Mouse (Mus musculus) stomach, postnatal 0 days (tissue): ENCODE data around the gene Sez6l2. TPM values are rescaled to one million over a fixed set of nuclear protein-coding genes. Genes with fewer than 3 reads are reported as not detected.

Experiments
- ATAC-seq: fragments of 200-750 bp; cut with Nextera tagmentation; 2 replicates; pipeline ENCODE4 v1.8.0; 2017; ENCODE audit not compliant: low FRiP score, low TSS enrichment
- DNase-seq: peaks from one replicate; pipeline ENCODE4 v3.0.0-alpha.2; 2016; ENCODE audit warnings: low spot score
- H3K27ac ChIP-seq: fragments of 300-500 bp; sonication (generic); replicated peaks from 2 replicates; pipeline ENCODE4 v1.5.1; 2014; ENCODE audit warnings: mild to moderate bottlenecking, control low read depth
- H3K27me3 ChIP-seq: fragments of 300-500 bp; sonication (generic); 2 replicates; pipeline ENCODE4 v1.6.1; 2014; ENCODE audit warnings: low read length; ENCODE audit not compliant: control insufficient read depth, insufficient read depth
- H3K36me3 ChIP-seq: fragments of 300-500 bp; sonication (generic); 2 replicates; pipeline ENCODE4 v1.6.1; 2014; ENCODE audit warnings: low read length, mixed read lengths; ENCODE audit not compliant: control insufficient read depth, insufficient read depth
- H3K4me1 ChIP-seq: fragments of 300-500 bp; sonication (generic); replicated peaks from 2 replicates; pipeline ENCODE4 v1.6.1; 2014; ENCODE audit warnings: antibody characterized with exemption; ENCODE audit not compliant: control insufficient read depth, insufficient read depth
- H3K4me2 ChIP-seq: fragments of 300-500 bp; sonication (generic); replicated peaks from 2 replicates; pipeline ENCODE4 v1.6.1; 2014; ENCODE audit warnings: low read depth, mild to moderate bottlenecking, control low read depth, moderate library complexity
- H3K4me3 ChIP-seq: fragments of 300-500 bp; sonication (generic); 2 replicates; pipeline ENCODE4 v1.5.1; 2014; ENCODE audit warnings: low read depth, low read length, control low read depth
- H3K9ac ChIP-seq: fragments of 300-500 bp; sonication (generic); 2 replicates; pipeline ENCODE4 v1.6.1; 2014; ENCODE audit warnings: mild to moderate bottlenecking, low read length, control low read depth, mixed read lengths
- H3K9me3 ChIP-seq: fragments of 300-500 bp; sonication (generic); 2 replicates; pipeline ENCODE4 v1.6.1; 2016; ENCODE audit warnings: low read length; ENCODE audit not compliant: control insufficient read depth
- CTCF ChIP-seq: IDR thresholded peaks from 2 replicates; pipeline ENCODE4 v1.5.1; 2016; ENCODE audit warnings: antibody characterized with exemption, low read depth, mild to moderate bottlenecking, moderate library complexity
- EP300 ChIP-seq: optimal IDR thresholded peaks from 2 replicates; pipeline ENCODE3; 2016; ENCODE audit warnings: antibody characterized with exemption
- WGBS: fragments of 180-500 bp; shearing (Covaris S2); extraction: QIAGEN DNeasy Blood & Tissue Kit; methylation state at CpG from one replicate; pipeline ENCODE4 v1.1.7; 2014; 5-methylcytosine and 5-hydroxymethylcytosine counted together
- polyA plus RNA-seq: library from polyadenylated mRNA; unstranded; fragments of >200 nt; fragmentation: Nextera tagmentation; extraction: Ambion mirVana; gene quantifications from 2 replicates; pipeline ENCODE4 v1.2.1, GENCODE M21; 2015

Gene Sez6l2
- polyA plus RNA-seq, 1 experiment from 2014 or later: 1.5 TPM

- Histone ChIP-seq H3K4me3 (peak within 1 kb of the TSS; percentile 66), H3K4me1 (peaks cover 4% of the 10 kb centered on the region; the same call in 1 of the 2 replicates), H3K9ac (peak within 1 kb of the TSS; percentile 74), H3K27me3 (no peaks in the 10 kb centered on the region), H3K27ac (peak within 1 kb of the TSS; percentile 96), H3K4me2 (peak within 1 kb of the TSS; percentile 94), H3K36me3 (no peaks in the 10 kb centered on the region), H3K9me3 (no peaks in the 10 kb centered on the region)
- DNase-seq (no peak), ATAC-seq (no peak)
- TF ChIP-seq CTCF (no peak), EP300 (no peak)
Observed at GRCm38 (mm10) chr7:127016481-127016485, 65.9 kb downstream of the Sez6l2 start, which contains the start of gene Pagr1b. TSS of gene Pagr1b (minus strand) at chr7:127016484.

- Histone ChIP-seq H3K9ac (peak overlapping the region; percentile 74), H3K9me3 (no peaks in the 10 kb centered on the region), H3K4me2 (peak overlapping the region; percentile 94), H3K36me3 (no peaks in the 10 kb centered on the region), H3K27me3 (no peaks in the 10 kb centered on the region), H3K4me1 (peaks cover 4% of the 10 kb centered on the region; the same call in 1 of the 2 replicates), H3K4me3 (peak overlapping the region; percentile 66), H3K27ac (peak overlapping the region; percentile 96)
- ATAC-seq (peak; percentile 25), DNase-seq (peak; percentile 69)
- WGBS: 1% methylated on average over 22 of the region's 22 CpGs
- no peak for TF ChIP-seq CTCF
- TF ChIP-seq EP300: no peak
Observed at GRCm38 (mm10) chr7:127016486-127016938, 66.1 kb downstream of the Sez6l2 start.

GRCm38 (mm10) chr7:127016971-127017949 is 66.9 kb downstream of the Sez6l2 start, which contains the start of gene Pagr1a:
TSS of gene Pagr1a (minus strand) at chr7:127017352.
- no peaks in the 10 kb centered on the region for H3K27me3 ChIP-seq
- H3K4me3 ChIP-seq: peak within 1 kb of the TSS; percentile 66
- peak; percentile 97 for DNase-seq
- H3K4me1 ChIP-seq: peaks cover 4% of the 10 kb centered on the region; the same call in 1 of the 2 replicates
- peak; percentile 87 for ATAC-seq
- no peaks in the 10 kb centered on the region for H3K9me3 ChIP-seq
- H3K4me2 ChIP-seq: peak within 1 kb of the TSS; percentile 94
- H3K27ac ChIP-seq: peak within 1 kb of the TSS; percentile 96
- 2% methylated on average over 39 of the region's 39 CpGs for WGBS
- no peaks in the 10 kb centered on the region for H3K36me3 ChIP-seq
- H3K9ac ChIP-seq: peak within 1 kb of the TSS; percentile 74
- TF ChIP-seq EP300: no peak
- peak; percentile 89 for TF ChIP-seq CTCF

GRCm38 (mm10) chr7:127017950-127018345 is 67.6 kb downstream of the Sez6l2 start:
- H3K27me3 ChIP-seq: no peaks in the 10 kb centered on the region
- H3K27ac ChIP-seq: peak overlapping the region; percentile 53
- DNase-seq (no peak), ATAC-seq (no peak)
- no peak overlapping the region for H3K4me3 ChIP-seq
- H3K9me3 ChIP-seq: no peaks in the 10 kb centered on the region
- peak overlapping the region; percentile 25; the same call in 1 of the 2 replicates for H3K4me2 ChIP-seq
- TF ChIP-seq EP300 (no peak), CTCF (no peak)
- WGBS: 38% methylated on average over 6 of the region's 6 CpGs
- peaks cover 2% of the 10 kb centered on the region; the same call in 1 of the 2 replicates for H3K36me3 ChIP-seq
- H3K4me1 ChIP-seq: peaks cover 4% of the 10 kb centered on the region; the same call in 1 of the 2 replicates
- 0 out of 2 replicates have a peak overlapping the region, but pooled peaks have one; percentile 1 for H3K9ac ChIP-seq

GRCm38 (mm10) chr7:127018416-127019305 is 68.3 kb downstream of the Sez6l2 start:
- peak overlapping the region; percentile 61 for H3K4me2 ChIP-seq
- WGBS: 76% methylated on average over 15 of the region's 15 CpGs
- no peaks in the 10 kb centered on the region for H3K9me3 ChIP-seq
- H3K27me3 ChIP-seq: no peaks in the 10 kb centered on the region
- ATAC-seq: no peak
- H3K9ac ChIP-seq: peak overlapping the region; percentile 13; the same call in 1 of the 2 replicates
- peaks cover 4% of the 10 kb centered on the region; the same call in 1 of the 2 replicates for H3K4me1 ChIP-seq
- H3K27ac ChIP-seq: peak overlapping the region; percentile 53
- no peak for DNase-seq
- H3K4me3 ChIP-seq: peak overlapping the region; percentile 2; the same call in 1 of the 2 replicates
- TF ChIP-seq CTCF: no peak
- TF ChIP-seq EP300: no peak
- peaks cover 3% of the 10 kb centered on the region; the same call in 1 of the 2 replicates for H3K36me3 ChIP-seq
